Mouse (Mus musculus) cortical plate, adult 2 months (tissue): ENCODE measurements around the gene Atp13a1.

Experiments used
- CTCF ChIP-seq: fragments of 200-500 bp; IDR thresholded peaks from 2 replicates; pipeline ENCODE4 v1.5.1; 2011; ENCODE audit warnings: mild to moderate bottlenecking, control low read depth, low read length; ENCODE audit not compliant: insufficient read depth; ENCODE audit errors: extremely low read depth
- POLR2A ChIP-seq: fragments of 200-500 bp; IDR thresholded peaks from 2 replicates; pipeline ENCODE4 v1.6.1; 2011; ENCODE audit warnings: mild to moderate bottlenecking, low read length, control low read depth; ENCODE audit not compliant: insufficient read depth; ENCODE audit errors: extremely low read depth

DNA sequence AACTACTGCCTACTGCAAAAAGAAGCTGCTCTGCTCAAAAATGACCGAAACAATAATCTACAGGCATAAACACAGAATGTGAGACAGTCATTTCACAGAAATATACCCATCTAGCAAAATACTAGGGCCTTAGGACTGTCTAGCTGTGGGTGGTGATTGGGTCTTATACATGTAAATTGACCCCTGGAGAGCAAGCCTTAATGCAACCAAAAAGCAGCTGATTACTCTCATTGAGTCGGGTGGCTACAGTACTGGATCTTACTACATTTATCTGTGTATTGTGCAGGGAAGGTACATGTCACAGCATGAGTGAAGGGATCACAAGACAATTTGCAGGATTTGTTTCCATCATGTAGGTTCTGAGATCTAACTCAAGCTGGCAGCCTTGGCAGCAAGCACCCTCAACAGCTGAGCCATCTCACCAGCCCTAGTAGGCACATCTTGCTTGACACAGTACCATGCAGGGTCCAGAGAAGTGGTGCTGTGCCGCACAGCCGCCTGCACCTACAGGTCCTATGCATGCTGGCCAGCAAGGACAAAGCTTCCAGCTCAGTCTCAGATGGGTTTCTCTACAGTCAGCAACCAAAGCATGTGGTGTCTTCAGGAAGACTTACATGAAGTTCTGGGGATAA lies 29.0 kb upstream of the Atp13a1 start:
- no peak for TF ChIP-seq CTCF
- TF ChIP-seq POLR2A, result no peak
